Comparison of ENCODE assay signal across 17 mouse cellular contexts in genomic region chr14:60856199-60856912, GRCm38 (mm10).
DNase-seq lines count a peak whose midpoint lies in the region; ATAC-seq and TF ChIP-seq lines count a peak whose summit lies in the region.
"Had no signal": no experiment of that assay in that cellular context is flagged by ENCODE, and none has a peak within 500 bp of the region (broad histone marks: within the 10 kb centered on the region; RNA-seq: fewer than 3 reads in every experiment).

No protein-coding gene starts in this region.

- peak; percentile 22 for DNase-seq in heart, adult 11 months
- no peak for DNase-seq in heart, postnatal 25 days (ENCODE audit: low spot score)
- peak; percentile 19 for DNase-seq in heart, postnatal 0 days (ENCODE audit: low spot score)
- no peak for DNase-seq in heart, adult 9 months (ENCODE audit: low spot score in 2 of 2)
- no peak for DNase-seq in lung, postnatal 14 days
- DNase-seq in cerebellum, adult 18-20 months = no peak
- DNase-seq: cerebellum, adult 9-10 months; layer of hippocampus, postnatal 36 days; left cerebral cortex, postnatal 4 days; liver, embryonic 13.5 days; retina, postnatal 1 day; thymus, adult 2 months had no signal

- H3K9ac ChIP-seq in heart, postnatal 0 days (replicated peaks; ENCODE audit: low read depth, low read length) = no peak overlapping the region
- no peak overlapping the region for H3K9ac ChIP-seq in lung, embryonic 15.5 days
- no peak overlapping the region for H3K9ac ChIP-seq in stomach, embryonic 16.5 days (ENCODE audit: low read length)
- H3K9ac ChIP-seq: liver, embryonic 13.5 days had no signal

- peak overlapping the region; percentile 16 for H3K27ac ChIP-seq in heart, postnatal 0 days (ENCODE audit: low read depth)
- peak overlapping the region; percentile 92 for H3K27ac ChIP-seq in lung, embryonic 15.5 days
- peak overlapping the region; percentile 71 for H3K27ac ChIP-seq in stomach, embryonic 16.5 days (ENCODE audit: low read length)
- H3K27ac ChIP-seq: hindbrain, embryonic 10.5 days; liver, embryonic 13.5 days had no signal

- peaks cover 26% of the 10 kb centered on the region for H3K4me1 ChIP-seq in heart, postnatal 0 days (ENCODE audit: control insufficient read depth, insufficient read depth)
- H3K4me1 ChIP-seq in lung, embryonic 15.5 days = peaks cover 25% of the 10 kb centered on the region
- H3K4me1 ChIP-seq in stomach, embryonic 16.5 days (ENCODE audit: control insufficient read depth, insufficient read depth, low read length) = peaks cover 7% of the 10 kb centered on the region
- H3K4me1 ChIP-seq: liver, embryonic 13.5 days; megakaryocyte, embryonic 14.5 days had no signal

- ATAC-seq in heart, postnatal 0 days (ENCODE audit: insufficient read depth, low read depth) = peak; percentile 34; the same call in 1 of the 2 replicates
- ATAC-seq in lung, embryonic 15.5 days (ENCODE audit: borderline replicate concordance, extremely low read depth, low FRiP score, low TSS enrichment) = peak; percentile 85
- peak; percentile 74 for ATAC-seq in stomach, embryonic 16.5 days (ENCODE audit: insufficient read depth, low FRiP score)
- ATAC-seq: midbrain, embryonic 16.5 days had no signal

- no peak overlapping the region for H3K4me2 ChIP-seq in heart, postnatal 0 days (ENCODE audit: low read depth, low read length)
- H3K4me2 ChIP-seq in lung, embryonic 15.5 days = no peak overlapping the region
- no peak overlapping the region for H3K4me2 ChIP-seq in stomach, embryonic 16.5 days (ENCODE audit: low read depth, low read length)
- H3K4me2 ChIP-seq: liver, embryonic 13.5 days had no signal

- H3K9me3 ChIP-seq in heart, postnatal 0 days (replicated peaks; ENCODE audit: control insufficient read depth, low read length) = no peaks in the 10 kb centered on the region
- H3K9me3 ChIP-seq in lung, embryonic 15.5 days = no peaks in the 10 kb centered on the region
- H3K9me3 ChIP-seq in stomach, embryonic 16.5 days (replicated peaks; ENCODE audit: control insufficient read depth, low read length) = no peaks in the 10 kb centered on the region
- H3K9me3 ChIP-seq: hindbrain, embryonic 10.5 days; liver, embryonic 13.5 days; megakaryocyte, embryonic 14.5 days had no signal

- no peak for TF ChIP-seq CTCF in heart, postnatal 0 days (IDR thresholded peaks at IDR 0.05; ENCODE audit: low read depth)

- H3K27me3 ChIP-seq in heart, postnatal 0 days (ENCODE audit: control insufficient read depth, insufficient read depth, low read length) = no peaks in the 10 kb centered on the region
- no peaks in the 10 kb centered on the region for H3K27me3 ChIP-seq in lung, embryonic 15.5 days
- H3K27me3 ChIP-seq in stomach, embryonic 16.5 days (ENCODE audit: control insufficient read depth, insufficient read depth, low read length) = no peaks in the 10 kb centered on the region
- H3K27me3 ChIP-seq: liver, embryonic 13.5 days; megakaryocyte, embryonic 14.5 days had no signal

- no peak for TF ChIP-seq EP300 in heart, postnatal 0 days (IDR thresholded peaks at IDR 0.05; ENCODE audit: low read depth)

- intact Hi-C loops in heart, postnatal 25 days (cut with DNase I) = no loop called here

- WGBS in heart, postnatal 0 days = 28% methylated on average over 7 of the region's 7 CpGs
- 17% methylated on average over 7 of the region's 7 CpGs for WGBS in lung, embryonic 15.5 days
- WGBS in stomach, embryonic 16.5 days = 17% methylated on average over 7 of the region's 7 CpGs

- H3K36me3 ChIP-seq in heart, postnatal 0 days (replicated peaks; ENCODE audit: control insufficient read depth, insufficient read depth, low read length) = peaks cover 10% of the 10 kb centered on the region; the same call in 1 of the 2 replicates
- peaks cover 11% of the 10 kb centered on the region for H3K36me3 ChIP-seq in lung, embryonic 15.5 days
- peaks cover 7% of the 10 kb centered on the region; the same call in 1 of the 2 replicates for H3K36me3 ChIP-seq in stomach, embryonic 16.5 days (ENCODE audit: control insufficient read depth, insufficient read depth, low read length)

- no peak overlapping the region for H3K4me3 ChIP-seq in heart, postnatal 0 days (ENCODE audit: low read depth, low read length)
- no peak overlapping the region for H3K4me3 ChIP-seq in lung, embryonic 15.5 days
- H3K4me3 ChIP-seq in stomach, embryonic 16.5 days (replicated peaks; ENCODE audit: low read length) = no peak overlapping the region
- H3K4me3 ChIP-seq: hindbrain, embryonic 10.5 days; liver, embryonic 13.5 days; megakaryocyte, embryonic 14.5 days had no signal

Comparison
In these comparisons a context has a peak if more than half of its experiments do, and no peak if none do; other contexts are left out.
1. DNase-seq: peak in heart, adult 11 months (single experiment) and heart, postnatal 0 days (single experiment); none in heart, postnatal 25 days (single experiment), heart, adult 9 months (0 of 2), lung, postnatal 14 days (single experiment) and cerebellum, adult 18-20 months (0 of 2).
2. ATAC-seq: peak in every context shown above with its lines; median percentile 85 in lung, embryonic 15.5 days; 74 in stomach, embryonic 16.5 days; 34 in heart, postnatal 0 days.
3. H3K27ac ChIP-seq: peak in every context shown above with its lines; median percentile 92 in lung, embryonic 15.5 days; 71 in stomach, embryonic 16.5 days; 16 in heart, postnatal 0 days.